In the genomic region with DNA sequence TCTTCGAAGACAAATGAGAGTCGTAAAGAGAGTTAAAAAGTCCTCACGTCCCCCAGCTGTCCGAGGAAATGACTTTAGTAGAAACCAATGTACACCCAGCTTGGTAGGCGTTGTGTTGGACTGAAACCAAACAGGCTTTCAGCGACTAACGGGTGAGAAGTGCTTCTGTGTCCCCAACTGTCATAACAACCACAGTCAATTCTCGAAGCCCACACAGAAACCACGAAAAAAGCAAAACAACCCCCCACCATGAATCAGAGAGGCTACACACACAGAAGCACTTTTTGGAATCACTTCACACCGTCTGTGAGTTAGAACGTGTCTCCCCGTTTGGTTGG, we compare ENCODE assay signal across 17 mouse cellular contexts.
A peak's percentile ranks its signal among the peaks of the same experiment; 100 is the strongest.
DNase-seq lines count a peak whose midpoint lies in the region; ATAC-seq and TF ChIP-seq lines count a peak whose summit lies in the region.
"Had no signal": no experiment of that assay in that cellular context is flagged by ENCODE, and none has a peak within 500 bp of the region (broad histone marks: within the 10 kb centered on the region; RNA-seq: fewer than 3 reads in every experiment).

No protein-coding gene starts in this region.

- H3K9me3 ChIP-seq in midbrain, embryonic 11.5 days (ENCODE audit: control insufficient read depth, low read length): no peaks in the 10 kb centered on the region
- H3K9me3 ChIP-seq: embryonic facial prominence, embryonic 13.5 days; forebrain, embryonic 12.5 days; heart, embryonic 15.5 days; limb, embryonic 10.5 days; stomach, embryonic 15.5 days had no signal

- 7% methylated on average over 12 of the region's 12 CpGs for WGBS in thymus, adult 2 months
- 88% methylated on average over 12 of the region's 12 CpGs for WGBS in midbrain, embryonic 11.5 days

- peak; percentile 44 to 69 for DNase-seq in frontal cortex, adult 2 months (ENCODE audit: extremely low spot score in 1 of 2, low spot score in 1 of 2)
- no peak for DNase-seq in frontal cortex, postnatal 14 days (ENCODE audit: low spot score in 2 of 2)
- peak; percentile 24 for DNase-seq in thymus, adult 2 months
- no peak for DNase-seq in thymus, adult 18-20 months
- DNase-seq in layer of hippocampus, adult 18-20 months (ENCODE audit: low spot score in 2 of 2): peak; percentile 56 to 85
- DNase-seq in telencephalon, adult 2 months (ENCODE audit: low read depth, low spot score): peak; percentile 55
- no peak for DNase-seq in midbrain, embryonic 11.5 days (ENCODE audit: low spot score, missing footprints)
- no peak for DNase-seq in embryo, embryonic 10 days (ENCODE audit: low spot score)
- DNase-seq: adrenal gland, adult 2 months; gastrocnemius, postnatal 36 days had no signal

- H3K4me3 ChIP-seq in thymus, adult 2 months (ENCODE audit: control insufficient read depth, insufficient read depth, low read length): no peak overlapping the region
- H3K4me3 ChIP-seq in midbrain, embryonic 11.5 days (ENCODE audit: low read depth, low read length): no peak overlapping the region
- H3K4me3 ChIP-seq: embryonic facial prominence, embryonic 13.5 days; forebrain, embryonic 12.5 days; heart, embryonic 15.5 days; limb, embryonic 10.5 days; stomach, embryonic 15.5 days had no signal

- no peak for TF ChIP-seq POLR2A in thymus, adult 2 months (IDR thresholded peaks at IDR 0.05; ENCODE audit: control insufficient read depth, extremely low read depth, insufficient read depth, low read length, poor library complexity)

- H3K4me2 ChIP-seq in midbrain, embryonic 11.5 days: no peak overlapping the region
- H3K4me2 ChIP-seq: embryonic facial prominence, embryonic 13.5 days; forebrain, embryonic 12.5 days; heart, embryonic 15.5 days; hindbrain, embryonic 14.5 days; stomach, embryonic 15.5 days had no signal

- H3K4me1 ChIP-seq in thymus, adult 2 months (replicated peaks; ENCODE audit: control insufficient read depth, insufficient read depth, low read length): peaks cover 18% of the 10 kb centered on the region
- H3K4me1 ChIP-seq in midbrain, embryonic 11.5 days (ENCODE audit: control insufficient read depth, insufficient read depth, low read length): peaks cover 13% of the 10 kb centered on the region

- H3K27me3 ChIP-seq in thymus, adult 2 months (ENCODE audit: control insufficient read depth, insufficient read depth, low read length): no peaks in the 10 kb centered on the region
- no peaks in the 10 kb centered on the region for H3K27me3 ChIP-seq in midbrain, embryonic 11.5 days (ENCODE audit: control insufficient read depth, insufficient read depth, low read length)
- H3K27me3 ChIP-seq: embryonic facial prominence, embryonic 13.5 days; forebrain, embryonic 12.5 days; heart, embryonic 15.5 days; stomach, embryonic 15.5 days had no signal

- no peak for ATAC-seq in midbrain, embryonic 11.5 days (ENCODE audit: low FRiP score)

- no peaks in the 10 kb centered on the region for H3K36me3 ChIP-seq in thymus, adult 2 months (ENCODE audit: control insufficient read depth, insufficient read depth, low read length)
- no peaks in the 10 kb centered on the region for H3K36me3 ChIP-seq in midbrain, embryonic 11.5 days (ENCODE audit: control insufficient read depth, insufficient read depth, low read length)
- H3K36me3 ChIP-seq: embryonic facial prominence, embryonic 13.5 days; forebrain, embryonic 12.5 days; heart, embryonic 15.5 days; stomach, embryonic 15.5 days had no signal

- TF ChIP-seq CTCF in thymus, adult 2 months (IDR thresholded peaks at IDR 0.05; ENCODE audit: borderline replicate concordance, control insufficient read depth, extremely low read depth, insufficient read depth, low read length, poor library complexity): no peak

- H3K27ac ChIP-seq in thymus, adult 2 months (ENCODE audit: control insufficient read depth, insufficient read depth, low read length): no peak overlapping the region
- no peak overlapping the region for H3K27ac ChIP-seq in midbrain, embryonic 11.5 days (ENCODE audit: low read depth, low read length)
- H3K27ac ChIP-seq: embryonic facial prominence, embryonic 13.5 days; forebrain, embryonic 12.5 days; heart, embryonic 15.5 days; hindbrain, embryonic 14.5 days; limb, embryonic 10.5 days; liver, embryonic 14.5 days; stomach, embryonic 15.5 days had no signal

- H3K9ac ChIP-seq in midbrain, embryonic 11.5 days (ENCODE audit: low read length): no peak overlapping the region
- H3K9ac ChIP-seq: embryonic facial prominence, embryonic 13.5 days; forebrain, embryonic 12.5 days; heart, embryonic 15.5 days; hindbrain, embryonic 14.5 days; liver, embryonic 14.5 days; stomach, embryonic 15.5 days had no signal

Comparison
In these comparisons a context has a peak if more than half of its experiments do, and no peak if none do; other contexts are left out.
1. DNase-seq: peak in frontal cortex, adult 2 months (2 of 2), thymus, adult 2 months (single experiment), layer of hippocampus, adult 18-20 months (2 of 2) and telencephalon, adult 2 months (single experiment); none in frontal cortex, postnatal 14 days (0 of 2), thymus, adult 18-20 months (0 of 2), midbrain, embryonic 11.5 days (single experiment) and embryo, embryonic 10 days (single experiment).